Mouse (Mus musculus) left cerebral cortex, postnatal 36 days (tissue): ENCODE results near the gene Ctr9. TPM values are rescaled to one million over a fixed set of nuclear protein-coding genes. Genes with fewer than 3 reads are reported as not detected.

ENCODE experiments used
- DNase-seq, 2 experiments: peaks; one replicate each; pipeline ENCODE4 v3.0.0; 2021 to 2022; ENCODE audit warnings: low spot score in 2 of 2, mixed read lengths in 1 of 2
- intact Hi-C: fragments of 180-260 bp; cut with DNase I; formaldehyde crosslinking; loops from one replicate; pipeline ENCODE4 v1.15.1; 2025
- total RNA-seq, 2 experiments: library from RNA; stranded (reverse); gene quantifications; 2 replicates each; pipeline ENCODE4 v1.2.3; 2021

Gene Ctr9
- total RNA-seq, 2 experiments from 2014 or later: 37.7 to 53.9 TPM

DNA sequence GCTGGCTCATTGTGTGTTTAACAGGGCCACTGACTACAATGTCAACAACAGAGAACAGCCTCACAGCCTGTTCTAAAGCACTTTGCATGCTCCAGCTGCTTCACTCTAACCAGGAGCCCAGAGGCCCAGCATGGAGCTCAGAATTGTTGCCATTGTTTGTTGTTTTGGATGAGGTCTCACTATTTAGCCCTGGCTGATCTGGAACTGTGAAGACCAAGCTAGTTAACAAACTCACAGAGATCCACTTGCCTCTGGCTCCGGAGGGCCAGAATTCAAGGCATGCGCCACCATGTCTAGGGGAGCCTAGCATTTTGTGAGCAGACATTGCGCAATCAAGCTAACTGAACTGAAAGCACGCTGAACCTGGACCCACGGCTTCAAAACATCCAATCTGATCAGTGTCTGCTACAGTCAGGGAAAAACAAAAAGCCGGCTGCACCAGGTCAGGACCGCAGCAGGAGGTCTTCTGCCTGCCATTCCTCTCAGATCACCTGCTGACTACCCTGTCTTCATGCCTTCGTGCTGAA is 4.6 kb upstream of the Ctr9 start:
- intact Hi-C loops: no loop called here
- peak in 1 of 2 experiments; percentile 5 for DNase-seq

DNA sequence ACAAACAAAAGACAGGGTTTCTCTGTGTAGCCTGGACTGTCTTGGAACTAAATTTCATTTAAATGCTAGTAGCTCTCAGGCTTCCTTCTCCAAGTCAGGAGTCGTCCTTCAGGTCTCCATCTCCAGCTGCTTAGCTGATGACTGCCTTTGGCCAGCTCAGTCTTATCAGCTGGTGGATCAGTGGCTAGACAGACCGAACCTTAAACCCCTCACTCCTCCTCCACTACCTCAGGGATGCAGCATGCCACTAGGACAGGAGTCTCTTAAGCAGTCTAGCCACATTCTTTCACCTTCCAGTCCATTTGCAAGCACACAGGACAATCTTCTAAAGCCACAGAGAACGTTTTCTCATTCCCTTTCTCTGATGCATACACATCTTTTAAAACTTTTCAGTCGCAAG is 3.8 kb upstream of the Ctr9 start:
- intact Hi-C loops: no loop called here
- DNase-seq: no peak

- intact Hi-C loops: no loop called here
- no peak for DNase-seq
Observed at GRCm38 (mm10) chr7:111029046-111029553, 349 bp downstream of the Ctr9 start.

- intact Hi-C loops: no loop called here
- DNase-seq: no peak
Observed at GRCm38 (mm10) chr7:111048920-111049319, 20.2 kb downstream of the Ctr9 start.

GRCm38 (mm10) chr7:111049652-111050421 is 21.1 kb downstream of the Ctr9 start:
- peak; percentile 19 to 53 for DNase-seq
- intact Hi-C loops: loop anchor here (10.0 kb wide), 1 partner anchor 195 kb away; no protein-coding TSS in a partner anchor

DNA sequence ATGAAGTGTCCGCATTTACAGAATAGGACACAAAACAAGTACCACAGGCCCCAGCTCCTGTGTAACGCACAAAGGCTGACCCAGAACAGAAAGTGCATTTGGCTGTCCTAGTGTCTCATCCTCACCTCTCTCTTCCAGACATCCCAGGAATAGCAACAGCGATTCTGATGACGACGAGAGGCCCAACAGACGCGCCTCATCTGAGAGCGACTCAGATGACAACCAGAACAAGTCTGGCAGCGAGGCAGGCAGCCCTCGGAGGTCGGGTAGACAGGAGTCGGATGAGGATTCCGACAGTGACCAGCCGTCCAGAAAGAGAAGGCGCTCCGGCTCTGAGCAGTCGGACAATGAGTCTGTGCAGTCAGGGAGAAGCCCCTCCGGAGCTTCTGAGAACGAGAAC is 26.5 kb downstream of the Ctr9 start:
- intact Hi-C loops: loop anchor here (10.0 kb wide), 1 partner anchor 190 kb away; no protein-coding TSS in a partner anchor
- DNase-seq: no peak

- intact Hi-C loops: loop anchor here (10.0 kb wide), 1 partner anchor 189 kb away; no protein-coding TSS in a partner anchor
- DNase-seq: no peak
Observed at GRCm38 (mm10) chr7:111055984-111056657, 27.4 kb downstream of the Ctr9 start.

- no peak for DNase-seq
- intact Hi-C loops: loop anchor here (10.0 kb wide), 1 partner anchor 185 kb away; no protein-coding TSS in a partner anchor
Observed at GRCm38 (mm10) chr7:111059527-111059926, 30.8 kb downstream of the Ctr9 start.

- intact Hi-C loops: no loop called here
- DNase-seq: no peak
Observed at GRCm38 (mm10) chr7:111062971-111063370, 34.2 kb downstream of the Ctr9 start.

- DNase-seq: no peak
- intact Hi-C loops: no loop called here
Observed at GRCm38 (mm10) chr7:111068181-111068580, 39.4 kb downstream of the Ctr9 start.

DNA sequence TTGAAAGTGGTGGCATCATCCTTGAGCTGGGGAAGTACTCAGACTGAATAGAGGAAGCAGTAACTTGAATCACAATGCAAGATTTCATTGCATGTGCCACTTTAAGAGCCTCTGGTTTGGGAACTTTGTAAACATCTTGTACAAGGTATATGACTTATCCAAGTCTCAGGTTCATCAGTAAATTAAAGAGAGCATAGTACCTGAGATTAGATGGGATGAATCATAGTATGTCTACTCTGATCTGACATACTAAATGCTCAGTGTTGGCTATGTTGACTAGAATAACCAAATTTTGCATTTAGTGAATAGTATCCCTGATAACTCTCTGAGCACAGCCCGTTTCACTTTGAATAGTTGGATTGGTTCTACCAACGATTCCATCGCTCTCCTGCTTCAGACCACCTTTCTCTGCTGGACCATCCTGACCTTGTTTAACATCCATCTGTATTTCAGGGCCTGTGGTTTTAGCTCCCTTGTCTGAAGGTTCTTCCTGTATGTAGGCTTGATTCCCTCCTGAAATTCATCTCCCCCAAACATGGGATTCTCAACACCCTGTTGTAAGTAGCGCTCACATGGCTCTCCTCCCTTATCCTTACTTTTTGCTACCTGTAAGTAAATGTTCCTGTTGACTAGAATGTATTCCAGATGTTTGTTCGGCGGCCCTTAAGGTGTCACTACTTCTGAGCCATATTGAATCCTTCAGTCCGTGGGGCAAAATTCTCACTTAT is 40.9 kb downstream of the Ctr9 start:
- DNase-seq: no peak
- intact Hi-C loops: no loop called here

DNA sequence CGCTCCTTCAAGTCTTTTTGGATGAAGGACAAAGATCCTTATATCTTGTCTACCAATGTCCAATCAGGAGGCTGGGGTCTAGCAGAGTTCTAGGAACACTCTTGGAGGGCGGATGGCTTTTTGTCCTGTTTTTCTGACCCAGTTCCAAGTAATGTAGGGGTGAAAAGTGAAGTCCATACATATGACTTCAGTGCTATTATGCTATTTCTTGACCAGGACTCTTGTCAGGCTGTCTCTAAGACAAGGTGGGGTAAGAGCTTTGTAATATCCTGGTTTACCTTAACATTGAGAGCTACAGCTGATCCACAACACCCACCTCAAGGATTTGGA is 41.4 kb downstream of the Ctr9 start:
- intact Hi-C loops: no loop called here
- DNase-seq: no peak

DNA sequence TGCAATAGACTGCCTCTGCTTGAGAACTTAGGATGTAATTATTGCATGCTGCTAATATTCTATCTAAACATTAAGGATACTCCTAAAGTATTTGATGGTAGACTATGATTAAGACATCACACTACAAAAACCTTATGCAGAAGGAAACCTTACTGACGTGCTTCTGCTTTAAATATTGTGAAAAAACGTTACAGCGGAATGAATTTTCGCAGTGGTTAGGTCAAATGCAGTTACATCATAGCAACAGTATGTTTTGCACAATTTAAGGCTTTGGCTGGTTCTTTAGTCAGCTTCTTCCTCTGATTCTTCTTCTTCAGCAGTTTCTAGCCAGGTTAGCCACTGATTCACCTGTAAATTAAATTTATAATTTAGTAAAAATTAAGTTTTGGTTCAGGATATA is 43.7 kb downstream of the Ctr9 start:
- no peak for DNase-seq
- intact Hi-C loops: no loop called here

GRCm38 (mm10) chr7:111075288-111075687 is 46.5 kb downstream of the Ctr9 start:
- intact Hi-C loops: loop anchor here (5.0 kb wide), 1 partner anchor 33 kb away; no protein-coding TSS in a partner anchor
- no peak for DNase-seq

DNA sequence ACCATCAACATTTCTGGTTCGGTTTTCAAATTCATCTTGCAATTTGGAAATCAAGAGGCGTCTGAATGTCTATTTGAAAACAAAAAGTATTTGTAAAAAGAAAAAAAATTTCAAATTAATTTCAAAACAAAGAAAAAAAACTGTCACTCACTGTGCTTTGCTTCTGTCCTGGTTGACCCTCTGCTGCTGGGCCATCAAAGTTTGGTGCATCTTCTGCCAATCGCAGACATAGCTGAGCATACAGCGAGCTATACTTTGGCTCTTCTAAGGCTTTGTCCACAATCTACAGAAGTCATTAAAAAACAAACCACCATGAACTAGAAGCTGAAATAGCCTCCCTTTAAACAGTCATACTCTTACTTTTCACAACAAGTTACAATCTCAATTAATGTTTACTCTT is 49.5 kb downstream of the Ctr9 start:
- intact Hi-C loops: loop anchor here (5.0 kb wide), 1 partner anchor 36 kb away; no protein-coding TSS in a partner anchor
- no peak for DNase-seq

DNA sequence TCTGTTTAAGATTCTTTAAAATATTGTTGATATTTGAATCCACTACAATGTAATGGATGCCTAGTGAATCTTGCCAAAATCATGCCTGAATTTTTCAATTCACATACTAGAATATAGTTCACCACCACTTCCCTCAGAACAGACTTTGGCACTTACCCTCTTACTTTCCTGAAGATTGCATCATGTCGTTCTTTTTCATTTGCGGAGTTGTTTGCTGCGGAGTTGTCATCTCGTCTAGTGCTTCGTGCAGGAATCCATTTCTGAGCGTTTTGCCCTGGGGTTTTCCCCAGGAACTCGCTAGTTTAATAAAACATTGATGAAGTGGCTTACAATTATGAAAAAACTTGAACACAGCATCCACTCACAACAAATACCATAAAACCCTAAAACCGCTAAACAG is 51.3 kb downstream of the Ctr9 start:
- no peak for DNase-seq
- intact Hi-C loops: loop anchor here (10.0 kb wide), 1 partner anchor 165 kb away; no protein-coding TSS in a partner anchor

DNA sequence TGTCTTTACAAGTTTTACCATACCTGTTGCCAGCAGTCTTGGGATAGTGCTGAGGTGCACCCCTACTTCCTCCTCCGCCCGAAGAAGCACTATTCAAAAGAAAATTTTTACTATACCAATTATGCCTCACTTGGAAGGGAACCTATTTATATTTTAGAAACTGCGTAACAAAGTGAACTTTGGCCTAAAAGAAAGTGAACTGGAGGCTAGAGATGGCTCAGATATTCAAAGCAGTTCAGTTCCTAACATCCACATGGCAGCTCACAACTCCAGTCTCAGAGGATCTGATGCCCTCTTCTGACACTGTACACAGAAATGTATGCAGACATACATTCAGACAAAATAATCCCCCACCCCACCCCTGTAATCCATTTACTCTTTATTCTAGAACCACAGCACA is 52.1 kb downstream of the Ctr9 start:
- intact Hi-C loops: loop anchor here (10.0 kb wide), 1 partner anchor 164 kb away; no protein-coding TSS in a partner anchor
- no peak for DNase-seq

- DNase-seq: peak; percentile 88
- intact Hi-C loops: loop anchor here (10.0 kb wide), 1 partner anchor 163 kb away; no protein-coding TSS in a partner anchor
Observed at GRCm38 (mm10) chr7:111082043-111082821, 53.5 kb downstream of the Ctr9 start.
